Mouse (Mus musculus): ENCODE measurements around the gene Tbc1d10a. TPM values are rescaled to one million over a fixed set of nuclear protein-coding genes. Genes with fewer than 3 reads are reported as not detected.

The Tbc1d10a gene
- 10 to 100 TPM; 60.5 to 64.0 TPM for total RNA-seq (2023)

GRCm38 (mm10) chr11:4186486-4187317 lies at the start of gene Tbc1d10a:
TSS of gene Tbc1d10a (plus strand) at chr11:4186789.

GRCm38 (mm10) chr11:4159808-4160708 lies 26.5 kb upstream of the Tbc1d10a start, which contains the start of the genes Ccdc157 and Sf3a1:
TSS of gene Ccdc157 (minus strand) at chr11:4160293.
TSS of gene Sf3a1 (plus strand) at chr11:4160350.

GRCm38 (mm10) chr11:4217914-4218629 lies 31.5 kb downstream of the Tbc1d10a start, which contains the start of gene Castor1:
TSS of gene Castor1 (plus strand) at chr11:4218225.

GRCm38 (mm10) chr11:4235665-4236545 lies 49.3 kb downstream of the Tbc1d10a start, which contains the start of gene Osm:
TSS of gene Osm (plus strand) at chr11:4236420.

GRCm38 (mm10) chr11:4256846-4257607 lies 70.4 kb downstream of the Tbc1d10a start, which contains the start of gene Lif:
TSS of gene Lif (plus strand) at chr11:4257557.

Other genes starting within 250 kb of the Tbc1d10a start
- 10 to 100 TPM; 66.0 to 70.9 TPM for gene Pes1, start 222.8 kb upstream of the Tbc1d10a start, total RNA-seq (2023)
- gene 4930556J24Rik, start 210.0 kb upstream of the Tbc1d10a start, total RNA-seq (2023), result not detected
- gene Gal3st1, start 203.2 kb upstream of the Tbc1d10a start, total RNA-seq (2023), result not detected
- not detected for gene Sec14l4, start 155.3 kb upstream of the Tbc1d10a start, total RNA-seq (2023)
- gene Sec14l3, start 121.9 kb upstream of the Tbc1d10a start, total RNA-seq (2023), result not detected
- gene Mtfp1, start 91.3 kb upstream of the Tbc1d10a start, total RNA-seq (2023), result 1 to 10 TPM; 1.3 to 1.6 TPM
- gene Sec14l2, start 63.4 kb upstream of the Tbc1d10a start, total RNA-seq (2023), result 1 to 10 TPM; 1.4 to 1.5 TPM
- gene Rnf215, start 51.6 kb upstream of the Tbc1d10a start, total RNA-seq (2023), result 10 to 100 TPM; 23.2 to 26.3 TPM
- gene Ccdc157, start 26.5 kb upstream of the Tbc1d10a start, total RNA-seq (2023), result 1 to 10 TPM; 5.7 to 7.2 TPM
- 10 to 100 TPM; 51.6 to 67.0 TPM for gene Sf3a1, start 26.4 kb upstream of the Tbc1d10a start, total RNA-seq (2023)
- gene Castor1, start 31.4 kb downstream of the Tbc1d10a start, total RNA-seq (2023), result 10 to 100 TPM in 1 of 2 experiments, 1 to 10 TPM in 1; 10.0 to 11.8 TPM
- 10 to 100 TPM; 10.2 to 11.2 TPM for gene Osm, start 49.6 kb downstream of the Tbc1d10a start, total RNA-seq (2023)
- gene Lif, start 70.8 kb downstream of the Tbc1d10a start, total RNA-seq (2023), result 1 to 10 TPM in 1 of 2 experiments, under 1 TPM in 1; 0.77 to 1.3 TPM

Data from T-cell, adult 66 days (primary cell).